Mouse (Mus musculus) left cerebral cortex, adult 2 months (tissue): Measurements from ENCODE around the gene Oas1f. TPM values are rescaled to one million over a fixed set of nuclear protein-coding genes. Genes with fewer than 3 reads are reported as not detected.
"Not testable (repeated sequence)": the region's sequence is repeated elsewhere in the genome, so short reads cannot be mapped to it uniquely, and the experiment has no call there.

Source experiments
- DNase-seq, 2 experiments: peaks; one replicate each; pipeline ENCODE4 v3.0.0; 2021 to 2022; ENCODE audit warnings: low spot score in 2 of 2, mixed read lengths in 1 of 2; ENCODE audit errors: extremely low spot score in 1 of 2
- H3K27ac ChIP-seq: fragments of 200-600 bp; 2 replicates; pipeline ENCODE4 v1.8.1; 2022
- H3K4me3 ChIP-seq: fragments of 200-600 bp; 2 replicates; pipeline ENCODE4 v1.8.1; 2022
- CTCF ChIP-seq: fragments of 200-600 bp; IDR thresholded peaks from 2 replicates; pipeline ENCODE4 v1.8.1; 2022; ENCODE audit warnings: antibody characterized with exemption, mild to moderate bottlenecking, moderate library complexity
- intact Hi-C: fragments of 180-260 bp; cut with DNase I; formaldehyde crosslinking; loops from one replicate; pipeline ENCODE4 v1.15.1; 2025
- total RNA-seq, 2 experiments: library from RNA; stranded (reverse); gene quantifications; 2 replicates each; pipeline ENCODE4 v1.2.3; 2021

The Oas1f gene
- total RNA-seq, 2 experiments from 2014 or later: not detected

GRCm38 (mm10) chr5:120887413-120887812, 40.2 kb downstream of the Oas1f start, which contains the start of gene Oas1g:
Gene Oas1g (minus strand): TSS chr5:120887613.
- DNase-seq, H3K27ac ChIP-seq, intact Hi-C loops, H3K4me3 ChIP-seq: not testable (repeated sequence)

GRCm38 (mm10) chr5:120887831-120888230, 40.7 kb downstream of the Oas1f start:
- no peak overlapping the region for H3K27ac ChIP-seq
- no peak for DNase-seq
- no peak for TF ChIP-seq CTCF
- intact Hi-C loops: no loop called here
- H3K4me3 ChIP-seq: no peak overlapping the region

- DNase-seq, H3K4me3 ChIP-seq, intact Hi-C loops, H3K27ac ChIP-seq: not testable (repeated sequence)
Observed at GRCm38 (mm10) chr5:120888294-120888815, 41.2 kb downstream of the Oas1f start.

GRCm38 (mm10) chr5:120890026-120890425, 42.9 kb downstream of the Oas1f start:
- intact Hi-C loops: loop anchor here (2.0 kb wide), 1 partner anchor 17 kb away; the partner anchor contains the start of gene Oas1a
- no peak for TF ChIP-seq CTCF
- no peak overlapping the region for H3K4me3 ChIP-seq
- no peak for DNase-seq
- no peak overlapping the region for H3K27ac ChIP-seq

- TF ChIP-seq CTCF: no peak
- no peak overlapping the region for H3K27ac ChIP-seq
- no peak for DNase-seq
- no peak overlapping the region for H3K4me3 ChIP-seq
- intact Hi-C loops: loop anchor here (2.0 kb wide), 1 partner anchor 16 kb away; the partner anchor contains the start of gene Oas1a
Observed at GRCm38 (mm10) chr5:120890991-120891390, 43.8 kb downstream of the Oas1f start.

GRCm38 (mm10) chr5:120891566-120892242, 44.5 kb downstream of the Oas1f start:
- not testable (repeated sequence) for H3K4me3 ChIP-seq, DNase-seq, H3K27ac ChIP-seq
- intact Hi-C loops: loop anchor here (2.0 kb wide), 1 partner anchor 15 kb away; the partner anchor contains the start of gene Oas1a

GRCm38 (mm10) chr5:120892243-120892660, 45.1 kb downstream of the Oas1f start:
- no peak for DNase-seq
- intact Hi-C loops: no loop called here
- TF ChIP-seq CTCF: no peak
- no peak overlapping the region for H3K27ac ChIP-seq
- no peak overlapping the region for H3K4me3 ChIP-seq

- DNase-seq, H3K4me3 ChIP-seq, intact Hi-C loops, H3K27ac ChIP-seq: not testable (repeated sequence)
Observed at GRCm38 (mm10) chr5:120893866-120894265, 46.7 kb downstream of the Oas1f start.

GRCm38 (mm10) chr5:120894692-120895091, 47.5 kb downstream of the Oas1f start:
- DNase-seq, H3K27ac ChIP-seq, H3K4me3 ChIP-seq, intact Hi-C loops: not testable (repeated sequence)

GRCm38 (mm10) chr5:120895231-120895900, 48.2 kb downstream of the Oas1f start:
- intact Hi-C loops: no loop called here
- no peak for TF ChIP-seq CTCF
- Histone ChIP-seq H3K4me3 (no peak overlapping the region), H3K27ac (no peak overlapping the region)
- DNase-seq: no peak

- Histone ChIP-seq H3K27ac (no peak overlapping the region), H3K4me3 (no peak overlapping the region)
- no peak for TF ChIP-seq CTCF
- intact Hi-C loops: loop anchor here (2.0 kb wide), 1 partner anchor 20 kb away; no protein-coding TSS in a partner anchor
- no peak for DNase-seq
Observed at GRCm38 (mm10) chr5:120898307-120898706, 51.1 kb downstream of the Oas1f start.

GRCm38 (mm10) chr5:120898726-120899125, 51.6 kb downstream of the Oas1f start:
- intact Hi-C loops: loop anchor here (2.0 kb wide), 1 partner anchor 20 kb away; no protein-coding TSS in a partner anchor
- Histone ChIP-seq H3K4me3 (no peak overlapping the region), H3K27ac (no peak overlapping the region)
- no peak for DNase-seq
- TF ChIP-seq CTCF: no peak
